Mouse (Mus musculus): Measurements from ENCODE around the gene Mpl. TPM values are rescaled to one million over a fixed set of nuclear protein-coding genes. Genes with fewer than 3 reads are reported as not detected.
A peak's percentile ranks its signal among the peaks of the same experiment; 100 is the strongest.

The Mpl gene
- polyA plus RNA-seq, 1 experiment from 2014 or later: 0.10 TPM

- H3K4me2 ChIP-seq (replicated peaks; ENCODE audit: low read depth): peak overlapping the region; percentile 74
- 21% methylated on average over 18 of the region's 18 CpGs for WGBS
- peak; percentile 55 for ATAC-seq
- H3K9me3 ChIP-seq (ENCODE audit: control insufficient read depth): no peaks in the 10 kb centered on the region
- no peaks in the 10 kb centered on the region for H3K36me3 ChIP-seq (ENCODE audit: control insufficient read depth, insufficient read depth)
- peak; percentile 69 for TF ChIP-seq CTCF (IDR thresholded peaks at IDR 0.05; ENCODE audit: low read depth)
- H3K4me1 ChIP-seq (replicated peaks; ENCODE audit: control insufficient read depth, insufficient read depth, low read length): no peaks in the 10 kb centered on the region
- H3K4me3 ChIP-seq (ENCODE audit: low read depth, low read length): peak overlapping the region; percentile 30
- peak overlapping the region; percentile 37; the same call in 1 of the 2 replicates for H3K9ac ChIP-seq (ENCODE audit: low read depth, low read length)
- H3K27ac ChIP-seq (ENCODE audit: low read depth, low read length): no peak overlapping the region
- H3K27me3 ChIP-seq (replicated peaks; ENCODE audit: control insufficient read depth, insufficient read depth, low read length): no peaks in the 10 kb centered on the region
Measured at GRCm38 (mm10) chr4:118445781-118446414, 11.4 kb downstream of the Mpl start.

- Histone ChIP-seq H3K9ac (ENCODE audit: low read depth, low read length) (no peak overlapping the region), H3K4me3 (ENCODE audit: low read depth, low read length) (no peak overlapping the region), H3K36me3 (ENCODE audit: control insufficient read depth, insufficient read depth) (no peaks in the 10 kb centered on the region), H3K9me3 (ENCODE audit: control insufficient read depth) (no peaks in the 10 kb centered on the region), H3K27me3 (replicated peaks; ENCODE audit: control insufficient read depth, insufficient read depth, low read length) (no peaks in the 10 kb centered on the region), H3K4me1 (replicated peaks; ENCODE audit: control insufficient read depth, insufficient read depth, low read length) (no peaks in the 10 kb centered on the region), H3K4me2 (replicated peaks; ENCODE audit: low read depth) (no peak overlapping the region), H3K27ac (ENCODE audit: low read depth, low read length) (no peak overlapping the region)
- no peak for TF ChIP-seq CTCF (IDR thresholded peaks at IDR 0.05; ENCODE audit: low read depth)
- 84% methylated on average over 10 of the region's 10 CpGs for WGBS
- no peak for ATAC-seq
Measured at GRCm38 (mm10) chr4:118445088-118445487, 12.2 kb downstream of the Mpl start.

GRCm38 (mm10) chr4:118437829-118438253 is 19.5 kb downstream of the Mpl start:
- WGBS: 4% methylated on average over 12 of the region's 12 CpGs
- peaks cover 3% of the 10 kb centered on the region; the same call in 1 of the 2 replicates for H3K4me1 ChIP-seq (replicated peaks; ENCODE audit: control insufficient read depth, insufficient read depth, low read length)
- no peak for ATAC-seq

GRCm38 (mm10) chr4:118436820-118437603 is 20.3 kb downstream of the Mpl start, which contains the start of gene Cdc20:
TSS of gene Cdc20 (minus strand) at chr4:118437352.
- peak within 1 kb of the TSS; percentile 82 for H3K4me2 ChIP-seq (replicated peaks; ENCODE audit: low read depth)
- under 1% methylated on average over 66 of the region's 67 CpGs for WGBS

More at GRCm38 (mm10) chr4:118437829-118438253, 19.5 kb downstream of the Mpl start:
- Histone ChIP-seq H3K9ac (ENCODE audit: low read depth, low read length) (peak overlapping the region; percentile 34; the same call in 1 of the 2 replicates), H3K27me3 (replicated peaks; ENCODE audit: control insufficient read depth, insufficient read depth, low read length) (no peaks in the 10 kb centered on the region), H3K27ac (ENCODE audit: low read depth, low read length) (peak overlapping the region; percentile 66), H3K4me2 (replicated peaks; ENCODE audit: low read depth) (peak overlapping the region; percentile 82), H3K36me3 (ENCODE audit: control insufficient read depth, insufficient read depth) (peaks cover 17% of the 10 kb centered on the region), H3K9me3 (ENCODE audit: control insufficient read depth) (no peaks in the 10 kb centered on the region), H3K4me3 (ENCODE audit: low read depth, low read length) (peak overlapping the region; percentile 48)
- no peak for TF ChIP-seq CTCF (IDR thresholded peaks at IDR 0.05; ENCODE audit: low read depth)

GRCm38 (mm10) chr4:118432332-118432731 is 25.0 kb downstream of the Mpl start:
- Histone ChIP-seq H3K27me3 (replicated peaks; ENCODE audit: control insufficient read depth, insufficient read depth, low read length) (no peaks in the 10 kb centered on the region), H3K9ac (ENCODE audit: low read depth, low read length) (no peak overlapping the region), H3K9me3 (ENCODE audit: control insufficient read depth) (no peaks in the 10 kb centered on the region), H3K4me1 (replicated peaks; ENCODE audit: control insufficient read depth, insufficient read depth, low read length) (peaks cover 22% of the 10 kb centered on the region), H3K4me3 (ENCODE audit: low read depth, low read length) (no peak overlapping the region), H3K4me2 (replicated peaks; ENCODE audit: low read depth) (no peak overlapping the region), H3K27ac (ENCODE audit: low read depth, low read length) (peak overlapping the region; percentile 30; the same call in 1 of the 2 replicates), H3K36me3 (ENCODE audit: control insufficient read depth, insufficient read depth) (peaks cover 41% of the 10 kb centered on the region)
- no peak for TF ChIP-seq CTCF (IDR thresholded peaks at IDR 0.05; ENCODE audit: low read depth)
- no peak for ATAC-seq
- WGBS: 54% methylated on average over 8 of the region's 8 CpGs

More at GRCm38 (mm10) chr4:118436820-118437603, 20.3 kb downstream of the Mpl start, which contains the start of gene Cdc20:
- peak; percentile 91 for ATAC-seq
- Histone ChIP-seq H3K4me3 (ENCODE audit: low read depth, low read length) (peak within 1 kb of the TSS; percentile 48), H3K27me3 (replicated peaks; ENCODE audit: control insufficient read depth, insufficient read depth, low read length) (no peaks in the 10 kb centered on the region), H3K27ac (ENCODE audit: low read depth, low read length) (peak within 1 kb of the TSS; percentile 66), H3K9me3 (ENCODE audit: control insufficient read depth) (no peaks in the 10 kb centered on the region), H3K4me1 (replicated peaks; ENCODE audit: control insufficient read depth, insufficient read depth, low read length) (peaks cover 4% of the 10 kb centered on the region; the same call in 1 of the 2 replicates), H3K36me3 (ENCODE audit: control insufficient read depth, insufficient read depth) (peaks cover 24% of the 10 kb centered on the region), H3K9ac (ENCODE audit: low read depth, low read length) (peak within 1 kb of the TSS; percentile 50)
- TF ChIP-seq CTCF (IDR thresholded peaks at IDR 0.05; ENCODE audit: low read depth): no peak

Data from intestine, postnatal 0 days (tissue).